Comparison of ENCODE assay signal across 13 mouse cellular contexts in genomic region chr1:93688154-93688553, GRCm38 (mm10). TPM values are rescaled to one million over a fixed set of nuclear protein-coding genes. Genes with fewer than 3 reads are reported as not detected.
DNase-seq lines count a peak whose midpoint lies in the region; ATAC-seq lines count a peak whose summit lies in the region.
"Had no signal": no experiment of that assay in that cellular context is flagged by ENCODE, and none has a peak within 500 bp of the region (broad histone marks: within the 10 kb centered on the region; RNA-seq: fewer than 3 reads in every experiment).

No protein-coding gene starts in this region.

- ATAC-seq in heart, embryonic 11.5 days (replicated peaks; ENCODE audit: insufficient number of reproducible peaks, low FRiP score, low TSS enrichment), result no peak
- no peak for ATAC-seq in midbrain, embryonic 15.5 days (replicated peaks)
- no peak for ATAC-seq in midbrain, embryonic 11.5 days (ENCODE audit: low FRiP score)
- peak; percentile 17; the same call in 1 of the 2 replicates for ATAC-seq in stomach, embryonic 15.5 days (ENCODE audit: insufficient read depth, low FRiP score, low read depth)
- ATAC-seq: activated CD4-positive, CD25-positive, alpha-beta regulatory T cell, adult 4 months had no signal

- 74% methylated on average over 8 of the region's 8 CpGs for WGBS in heart, embryonic 11.5 days (ENCODE audit: insufficient replicate concordance)
- WGBS in midbrain, embryonic 15.5 days, result 72% methylated on average over 8 of the region's 8 CpGs
- 87% methylated on average over 8 of the region's 8 CpGs for WGBS in midbrain, embryonic 11.5 days
- WGBS in stomach, embryonic 15.5 days, result 69% methylated on average over 8 of the region's 8 CpGs

- H3K4me2 ChIP-seq in heart, embryonic 11.5 days, result no peak overlapping the region
- peak overlapping the region; percentile 64 for H3K4me2 ChIP-seq in midbrain, embryonic 15.5 days
- no peak overlapping the region for H3K4me2 ChIP-seq in midbrain, embryonic 11.5 days
- peak overlapping the region; percentile 84; the same call in 1 of the 2 replicates for H3K4me2 ChIP-seq in stomach, embryonic 15.5 days

- peaks cover 5% of the 10 kb centered on the region; the same call in 1 of the 2 replicates for H3K27me3 ChIP-seq in heart, embryonic 11.5 days (ENCODE audit: control insufficient read depth, insufficient read depth, low read length)
- 0 out of 2 replicates have a peak, but pooled peaks cover 3% of the 10 kb centered on the region for H3K27me3 ChIP-seq in midbrain, embryonic 15.5 days (replicated peaks)
- peaks cover 16% of the 10 kb centered on the region for H3K27me3 ChIP-seq in midbrain, embryonic 11.5 days (ENCODE audit: control insufficient read depth, insufficient read depth, low read length)
- H3K27me3 ChIP-seq in stomach, embryonic 15.5 days (replicated peaks), result no peaks in the 10 kb centered on the region

- H3K9ac ChIP-seq in heart, embryonic 11.5 days (ENCODE audit: low read depth, low read length), result no peak overlapping the region
- no peak overlapping the region for H3K9ac ChIP-seq in midbrain, embryonic 15.5 days
- H3K9ac ChIP-seq in midbrain, embryonic 11.5 days (ENCODE audit: low read length), result no peak overlapping the region
- no peak overlapping the region for H3K9ac ChIP-seq in stomach, embryonic 15.5 days

- no peak overlapping the region for H3K27ac ChIP-seq in heart, embryonic 11.5 days (ENCODE audit: low read depth, low read length)
- H3K27ac ChIP-seq in midbrain, embryonic 15.5 days, result no peak overlapping the region
- no peak overlapping the region for H3K27ac ChIP-seq in midbrain, embryonic 11.5 days (ENCODE audit: low read depth, low read length)
- peak overlapping the region; percentile 11; the same call in 1 of the 2 replicates for H3K27ac ChIP-seq in stomach, embryonic 15.5 days

- H3K4me3 ChIP-seq in heart, embryonic 11.5 days (ENCODE audit: low read depth, low read length), result no peak overlapping the region
- no peak overlapping the region for H3K4me3 ChIP-seq in midbrain, embryonic 15.5 days
- H3K4me3 ChIP-seq in midbrain, embryonic 11.5 days (ENCODE audit: low read depth, low read length), result no peak overlapping the region
- no peak overlapping the region for H3K4me3 ChIP-seq in stomach, embryonic 15.5 days (replicated peaks)

- no peaks in the 10 kb centered on the region for H3K9me3 ChIP-seq in heart, embryonic 11.5 days (replicated peaks; ENCODE audit: control insufficient read depth, low read length)
- H3K9me3 ChIP-seq in midbrain, embryonic 15.5 days, result no peaks in the 10 kb centered on the region
- H3K9me3 ChIP-seq in midbrain, embryonic 11.5 days (ENCODE audit: control insufficient read depth, low read length), result no peaks in the 10 kb centered on the region
- H3K9me3 ChIP-seq in stomach, embryonic 15.5 days, result no peaks in the 10 kb centered on the region
- H3K9me3 ChIP-seq: neural tube, embryonic 13.5 days had no signal

- intact Hi-C loops in heart, postnatal 25 days (cut with DNase I), result loop anchor here (5.0 kb wide), 1 partner anchor 39 kb away; no protein-coding TSS in a partner anchor

- peaks cover 14% of the 10 kb centered on the region; the same call in 1 of the 2 replicates for H3K4me1 ChIP-seq in heart, embryonic 11.5 days (ENCODE audit: control insufficient read depth, insufficient read depth, low read length)
- peaks cover 21% of the 10 kb centered on the region for H3K4me1 ChIP-seq in midbrain, embryonic 15.5 days
- no peaks in the 10 kb centered on the region for H3K4me1 ChIP-seq in midbrain, embryonic 11.5 days (ENCODE audit: control insufficient read depth, insufficient read depth, low read length)
- H3K4me1 ChIP-seq in stomach, embryonic 15.5 days, result no peaks in the 10 kb centered on the region; the same call in none of the 2 replicates

- peaks cover 2% of the 10 kb centered on the region; the same call in 1 of the 2 replicates for H3K36me3 ChIP-seq in heart, embryonic 11.5 days (ENCODE audit: control insufficient read depth, insufficient read depth, low read length)
- H3K36me3 ChIP-seq in midbrain, embryonic 15.5 days (replicated peaks), result no peaks in the 10 kb centered on the region
- H3K36me3 ChIP-seq in midbrain, embryonic 11.5 days (ENCODE audit: control insufficient read depth, insufficient read depth, low read length), result no peaks in the 10 kb centered on the region
- no peaks in the 10 kb centered on the region for H3K36me3 ChIP-seq in stomach, embryonic 15.5 days

- peak; percentile 98 for DNase-seq in heart, adult 11 months
- DNase-seq in midbrain, embryonic 11.5 days (ENCODE audit: low spot score, missing footprints), result no peak
- DNase-seq in heart, postnatal 25 days (ENCODE audit: low spot score), result peak; percentile 56
- no peak for DNase-seq in right cerebral cortex, postnatal 36 days (ENCODE audit: low spot score in 2 of 2)
- DNase-seq in B cell, adult 2 months, result no peak
- DNase-seq: cerebellum, adult 8-10 months; lung, postnatal 4 days; spleen, adult 18-20 months had no signal

RNA-seq across cellular contexts. Expression of gene Bok, which starts 2.7 kb away (rescaled TPM):
- 29.2 and 33.2 TPM in 2 replicates for polyA plus RNA-seq in heart, embryonic 11.5 days (2014; fragmentation: Nextera tagmentation; extraction: Ambion mirVana)
- 104 TPM in 2 replicates for polyA plus RNA-seq in midbrain, embryonic 15.5 days (2015; fragmentation: Nextera tagmentation; extraction: Ambion mirVana)
- 26.6 and 31.3 TPM in 2 replicates for polyA plus RNA-seq in midbrain, embryonic 11.5 days (2014; fragmentation: Nextera tagmentation; extraction: Ambion mirVana)
- total RNA-seq in heart, postnatal 25 days (2021), result 1 to 10 TPM; 4.7 TPM
- polyA plus RNA-seq in stomach, embryonic 15.5 days (2015; fragmentation: Nextera tagmentation; extraction: Ambion mirVana), result 70.8 and 79.6 TPM in 2 replicates
- polyA plus RNA-seq: activated CD4-positive, CD25-positive, alpha-beta regulatory T cell, adult 4 months had no signal

RNA-seq across cellular contexts. Expression of gene Stk25, which starts 29.7 kb away (rescaled TPM):
- polyA plus RNA-seq in heart, embryonic 11.5 days (2014; fragmentation: Nextera tagmentation; extraction: Ambion mirVana), result 144 and 152 TPM in 2 replicates
- polyA plus RNA-seq in midbrain, embryonic 15.5 days (2015; fragmentation: Nextera tagmentation; extraction: Ambion mirVana), result 353 and 388 TPM in 2 replicates
- polyA plus RNA-seq in midbrain, embryonic 11.5 days (2014; fragmentation: Nextera tagmentation; extraction: Ambion mirVana), result 187 and 198 TPM in 2 replicates
- total RNA-seq in heart, postnatal 25 days (2021), result 10 to 100 TPM; 91.2 to 95.6 TPM
- polyA plus RNA-seq in stomach, embryonic 15.5 days (2015; fragmentation: Nextera tagmentation; extraction: Ambion mirVana), result 155 and 157 TPM in 2 replicates

Comparison
In these comparisons a context has a peak if more than half of its experiments do, and no peak if none do; other contexts are left out.
1. H3K4me2 ChIP-seq: peak in midbrain, embryonic 15.5 days (single experiment) and stomach, embryonic 15.5 days (single experiment); none in heart, embryonic 11.5 days (single experiment) and midbrain, embryonic 11.5 days (single experiment).
2. DNase-seq: peak in heart, adult 11 months (single experiment) and heart, postnatal 25 days (single experiment); none in midbrain, embryonic 11.5 days (single experiment), right cerebral cortex, postnatal 36 days (0 of 2) and B cell, adult 2 months (0 of 2).